In genomic region chr8:69888902-69889301, GRCm38 (mm10) we compare ENCODE assay signal across 9 mouse cellular contexts. TPM values are rescaled to one million over a fixed set of nuclear protein-coding genes. Genes with fewer than 3 reads are reported as not detected.
DNase-seq lines count a peak whose midpoint lies in the region; ATAC-seq and TF ChIP-seq lines count a peak whose summit lies in the region.
"Had no signal": no experiment of that assay in that cellular context is flagged by ENCODE, and none has a peak within 500 bp of the region (broad histone marks: within the 10 kb centered on the region; RNA-seq: fewer than 3 reads in every experiment).

No protein-coding gene starts in this region.

- no peak overlapping the region for H3K9ac ChIP-seq in heart, embryonic 11.5 days (ENCODE audit: low read depth, low read length)
- H3K9ac ChIP-seq in ES-E14 (ENCODE audit: insufficient read depth, low read depth, low read length, poor library complexity, severe bottlenecking) = no peak overlapping the region; the same call in 1 of the 2 replicates
- H3K9ac ChIP-seq in forebrain, postnatal 0 days = no peak overlapping the region
- no peak overlapping the region for H3K9ac ChIP-seq in liver, embryonic 16.5 days (ENCODE audit: low read depth, low read length)

- no peaks in the 10 kb centered on the region for H3K9me3 ChIP-seq in heart, embryonic 11.5 days (replicated peaks; ENCODE audit: control insufficient read depth, low read length)
- no peaks in the 10 kb centered on the region for H3K9me3 ChIP-seq in ES-E14 (ENCODE audit: control insufficient read depth, insufficient read depth, low read depth, low read length)
- no peaks in the 10 kb centered on the region for H3K9me3 ChIP-seq in forebrain, postnatal 0 days (ENCODE audit: low read length)
- no peaks in the 10 kb centered on the region for H3K9me3 ChIP-seq in liver, embryonic 16.5 days (replicated peaks; ENCODE audit: control insufficient read depth, low read length)

- no peak for TF ChIP-seq CTCF in forebrain, postnatal 0 days (IDR thresholded peaks at IDR 0.05; ENCODE audit: low read depth)

- ATAC-seq in heart, embryonic 11.5 days (replicated peaks; ENCODE audit: insufficient number of reproducible peaks, low FRiP score, low TSS enrichment) = no peak
- no peak for ATAC-seq in forebrain, postnatal 0 days
- no peak for ATAC-seq in liver, embryonic 16.5 days (ENCODE audit: low read depth)
- no peak for ATAC-seq in granulocyte monocyte progenitor cell, adult 5-6 weeks (replicated peaks; ENCODE audit: poor library complexity, severe bottlenecking)

- peak overlapping the region; percentile 61 for H3K4me2 ChIP-seq in heart, embryonic 11.5 days
- H3K4me2 ChIP-seq in forebrain, postnatal 0 days (ENCODE audit: low read depth) = peak overlapping the region; percentile 46
- 0 out of 2 replicates have a peak overlapping the region, but pooled peaks have one; percentile 2 for H3K4me2 ChIP-seq in liver, embryonic 16.5 days (ENCODE audit: low read depth, low read length)

- peaks cover 72% of the 10 kb centered on the region for H3K27me3 ChIP-seq in heart, embryonic 11.5 days (ENCODE audit: control insufficient read depth, insufficient read depth, low read length)
- peaks cover 55% of the 10 kb centered on the region for H3K27me3 ChIP-seq in forebrain, postnatal 0 days (ENCODE audit: insufficient read depth, low read length)
- peaks cover 67% of the 10 kb centered on the region for H3K27me3 ChIP-seq in liver, embryonic 16.5 days (ENCODE audit: control insufficient read depth, insufficient read depth, low read depth, low read length)

- H3K36me3 ChIP-seq in heart, embryonic 11.5 days (ENCODE audit: control insufficient read depth, insufficient read depth, low read length) = peaks cover 3% of the 10 kb centered on the region
- H3K36me3 ChIP-seq in ES-E14 (ENCODE audit: control insufficient read depth, insufficient read depth, low read length, poor library complexity, severe bottlenecking) = no peaks in the 10 kb centered on the region
- peaks cover 12% of the 10 kb centered on the region for H3K36me3 ChIP-seq in forebrain, postnatal 0 days (ENCODE audit: insufficient read depth)
- H3K36me3 ChIP-seq in liver, embryonic 16.5 days (ENCODE audit: control insufficient read depth, insufficient read depth) = peaks cover 5% of the 10 kb centered on the region; the same call in 1 of the 2 replicates

- H3K4me3 ChIP-seq in heart, embryonic 11.5 days (ENCODE audit: low read depth, low read length) = peak overlapping the region; percentile 25
- H3K4me3 ChIP-seq in ES-E14 (ENCODE audit: insufficient read depth in 1 of 2, low read depth in 1 of 2, low read length in 2 of 2, poor library complexity in 1 of 2, severe bottlenecking in 1 of 2) = peak overlapping the region; percentile 5 to 57
- peak overlapping the region; percentile 23; the same call in 1 of the 2 replicates for H3K4me3 ChIP-seq in forebrain, postnatal 0 days (ENCODE audit: low read depth, low read length)
- 0 out of 2 replicates have a peak overlapping the region, but pooled peaks have one; percentile 3 for H3K4me3 ChIP-seq in liver, embryonic 16.5 days (ENCODE audit: low read depth, low read length)

- in situ Hi-C loops in ES-E14 (cut with MboI; ENCODE audit: low sequenced_read_pairs in 2 of 2, unreplicated experiment in 2 of 2) = no loop called here

- H3K4me1 ChIP-seq in heart, embryonic 11.5 days (ENCODE audit: control insufficient read depth, insufficient read depth, low read length) = peaks cover 24% of the 10 kb centered on the region
- peaks cover 3 to 16% of the 10 kb centered on the region in 2 experiments; a peak in 1 of 4 replicates for H3K4me1 ChIP-seq in ES-E14 (ENCODE audit: control insufficient read depth in 2 of 2, insufficient read depth in 2 of 2, low read length in 2 of 2, poor library complexity in 1 of 2)
- H3K4me1 ChIP-seq in forebrain, postnatal 0 days (ENCODE audit: insufficient read depth) = no peaks in the 10 kb centered on the region
- peaks cover 11% of the 10 kb centered on the region for H3K4me1 ChIP-seq in liver, embryonic 16.5 days (ENCODE audit: control insufficient read depth, low read depth, low read length)

- DNase-seq in heart, postnatal 10 days = no peak
- no peak for DNase-seq in ES-E14 (ENCODE audit: low read depth, low spot score)
- DNase-seq in forebrain, postnatal 0 days = no peak
- no peak for DNase-seq in left cerebral cortex, postnatal 25 days (ENCODE audit: low spot score in 2 of 2)
- no peak for DNase-seq in left cerebral cortex, adult 18-20 months (ENCODE audit: low spot score in 2 of 2)
- DNase-seq: cerebellum, adult 18-20 months had no signal

- 6% methylated on average over 26 of the region's 32 CpGs for WGBS in heart, embryonic 11.5 days (ENCODE audit: insufficient replicate concordance)
- WGBS in forebrain, postnatal 0 days = 7% methylated on average over 29 of the region's 32 CpGs
- WGBS in liver, embryonic 16.5 days (ENCODE audit: insufficient replicate concordance) = 7% methylated on average over 32 of the region's 32 CpGs

- intact Hi-C loops in heart, postnatal 10 days (cut with DNase I) = no loop called here
- intact Hi-C loops in left cerebral cortex, postnatal 25 days (cut with DNase I) = no loop called here

- no peak overlapping the region for H3K27ac ChIP-seq in heart, embryonic 11.5 days (ENCODE audit: low read depth, low read length)
- H3K27ac ChIP-seq in ES-E14 (ENCODE audit: insufficient read depth, low read depth, low read length, poor library complexity, severe bottlenecking) = no peak overlapping the region
- H3K27ac ChIP-seq in forebrain, postnatal 0 days (ENCODE audit: low read depth, low read length) = no peak overlapping the region
- no peak overlapping the region for H3K27ac ChIP-seq in liver, embryonic 16.5 days (ENCODE audit: low read length)

RNA-seq across cellular contexts. Expression of gene Cilp2, which starts 1.4 kb away (rescaled TPM):
- polyA plus RNA-seq in heart, embryonic 11.5 days (2014; fragmentation: Nextera tagmentation; extraction: Ambion mirVana) = 0.21 and 0.49 TPM in 2 replicates
- total RNA-seq in heart, postnatal 10 days (2021) = 1 to 10 TPM; 1.2 to 1.3 TPM
- total RNA-seq in ES-E14 (2012; rRNA removed) = 7.3 and 10.7 TPM in 2 replicates
- total RNA-seq in forebrain, postnatal 0 days (2014; rRNA removed) = 13.5 and 13.8 TPM in 2 replicates
- 9.5 and 10.1 TPM in 2 replicates for polyA plus RNA-seq in forebrain, postnatal 0 days (2015; fragmentation: Nextera tagmentation; extraction: Ambion mirVana)
- polyA plus RNA-seq in liver, embryonic 16.5 days (2015; fragmentation: Nextera tagmentation; extraction: Ambion mirVana) = not detected in 2 replicates
- total RNA-seq in granulocyte monocyte progenitor cell, adult 5-6 weeks (2014; fragmentation: Nextera tagmentation) = not detected in 2 replicates
- total RNA-seq in granulocyte monocyte progenitor cell, adult 5-6 weeks (2017) = not detected in 2 replicates
- 1 to 10 TPM in 1 of 2 experiments, under 1 TPM in 1; 0.76 to 1.1 TPM for total RNA-seq in left cerebral cortex, postnatal 25 days (2021)
- total RNA-seq in left cerebral cortex, adult 18-20 months (2021) = under 1 TPM; 0.33 to 0.59 TPM

RNA-seq across cellular contexts. Expression of gene Tssk6, which starts 13.1 kb away (rescaled TPM):
- 1.6 and 1.8 TPM in 2 replicates for polyA plus RNA-seq in heart, embryonic 11.5 days (2014; fragmentation: Nextera tagmentation; extraction: Ambion mirVana)
- under 1 TPM; 0.25 to 0.31 TPM for total RNA-seq in heart, postnatal 10 days (2021)
- total RNA-seq in ES-E14 (2012; rRNA removed) = 2.5 and 4.0 TPM in 2 replicates
- 0.95 TPM in 1 of 2 replicates, not detected in the other for total RNA-seq in forebrain, postnatal 0 days (2014; rRNA removed)
- 2.9 and 4.1 TPM in 2 replicates for polyA plus RNA-seq in forebrain, postnatal 0 days (2015; fragmentation: Nextera tagmentation; extraction: Ambion mirVana)
- 1.1 and 1.6 TPM in 2 replicates for polyA plus RNA-seq in liver, embryonic 16.5 days (2015; fragmentation: Nextera tagmentation; extraction: Ambion mirVana)
- 0.73 TPM in 1 of 2 replicates, not detected in the other for total RNA-seq in granulocyte monocyte progenitor cell, adult 5-6 weeks (2014; fragmentation: Nextera tagmentation)
- total RNA-seq in granulocyte monocyte progenitor cell, adult 5-6 weeks (2017) = 1.5 and 2.5 TPM in 2 replicates
- under 1 TPM; 0.53 to 0.66 TPM for total RNA-seq in left cerebral cortex, postnatal 25 days (2021)
- not detected for total RNA-seq in left cerebral cortex, adult 18-20 months (2021)

RNA-seq across cellular contexts. Expression of gene Ndufa13, which starts 13.5 kb away (rescaled TPM):
- 270 and 275 TPM in 2 replicates for polyA plus RNA-seq in heart, embryonic 11.5 days (2014; fragmentation: Nextera tagmentation; extraction: Ambion mirVana)
- 100 to 1,000 TPM; 376 to 397 TPM for total RNA-seq in heart, postnatal 10 days (2021)
- total RNA-seq in ES-E14 (2012; rRNA removed) = 146 and 243 TPM in 2 replicates
- total RNA-seq in forebrain, postnatal 0 days (2014; rRNA removed) = 90.7 and 130 TPM in 2 replicates
- 209 and 263 TPM in 2 replicates for polyA plus RNA-seq in forebrain, postnatal 0 days (2015; fragmentation: Nextera tagmentation; extraction: Ambion mirVana)
- polyA plus RNA-seq in liver, embryonic 16.5 days (2015; fragmentation: Nextera tagmentation; extraction: Ambion mirVana) = 103 and 104 TPM in 2 replicates
- 76.7 and 98.5 TPM in 2 replicates for total RNA-seq in granulocyte monocyte progenitor cell, adult 5-6 weeks (2014; fragmentation: Nextera tagmentation)
- 107 and 110 TPM in 2 replicates for total RNA-seq in granulocyte monocyte progenitor cell, adult 5-6 weeks (2017)
- total RNA-seq in left cerebral cortex, postnatal 25 days (2021) = 100 to 1,000 TPM; 153 to 154 TPM
- total RNA-seq in left cerebral cortex, adult 18-20 months (2021) = 100 to 1,000 TPM; 148 to 155 TPM

RNA-seq across cellular contexts. Expression of gene Yjefn3, which starts 13.6 kb away (rescaled TPM):
- polyA plus RNA-seq in heart, embryonic 11.5 days (2014; fragmentation: Nextera tagmentation; extraction: Ambion mirVana) = 5.5 and 7.0 TPM in 2 replicates
- 10 to 100 TPM in 1 of 2 experiments, 1 to 10 TPM in 1; 9.1 to 10.1 TPM for total RNA-seq in heart, postnatal 10 days (2021)
- 7.0 and 8.5 TPM in 2 replicates for total RNA-seq in ES-E14 (2012; rRNA removed)
- 8.9 and 15.0 TPM in 2 replicates for total RNA-seq in forebrain, postnatal 0 days (2014; rRNA removed)
- polyA plus RNA-seq in forebrain, postnatal 0 days (2015; fragmentation: Nextera tagmentation; extraction: Ambion mirVana) = 15.3 and 16.5 TPM in 2 replicates
- 0.63 and 0.77 TPM in 2 replicates for polyA plus RNA-seq in liver, embryonic 16.5 days (2015; fragmentation: Nextera tagmentation; extraction: Ambion mirVana)
- total RNA-seq in granulocyte monocyte progenitor cell, adult 5-6 weeks (2014; fragmentation: Nextera tagmentation) = 2.7 TPM in 1 of 2 replicates, not detected in the other
- not detected in 2 replicates for total RNA-seq in granulocyte monocyte progenitor cell, adult 5-6 weeks (2017)
- total RNA-seq in left cerebral cortex, postnatal 25 days (2021) = 10 to 100 TPM; 21.6 to 23.7 TPM
- 10 to 100 TPM; 28.3 to 30.7 TPM for total RNA-seq in left cerebral cortex, adult 18-20 months (2021)

RNA-seq across cellular contexts. Expression of gene Pbx4, which starts 56.6 kb away (rescaled TPM):
- 4.0 and 6.0 TPM in 2 replicates for polyA plus RNA-seq in heart, embryonic 11.5 days (2014; fragmentation: Nextera tagmentation; extraction: Ambion mirVana)
- 1 to 10 TPM in 1 of 2 experiments, under 1 TPM in 1; 0.65 to 1.2 TPM for total RNA-seq in heart, postnatal 10 days (2021)
- total RNA-seq in ES-E14 (2012; rRNA removed) = 5.2 and 6.1 TPM in 2 replicates
- total RNA-seq in forebrain, postnatal 0 days (2014; rRNA removed) = 23.3 and 38.8 TPM in 2 replicates
- 90.8 and 92.8 TPM in 2 replicates for polyA plus RNA-seq in forebrain, postnatal 0 days (2015; fragmentation: Nextera tagmentation; extraction: Ambion mirVana)
- 1.8 and 2.0 TPM in 2 replicates for polyA plus RNA-seq in liver, embryonic 16.5 days (2015; fragmentation: Nextera tagmentation; extraction: Ambion mirVana)
- 7.0 and 25.1 TPM in 2 replicates for total RNA-seq in granulocyte monocyte progenitor cell, adult 5-6 weeks (2014; fragmentation: Nextera tagmentation)
- total RNA-seq in granulocyte monocyte progenitor cell, adult 5-6 weeks (2017) = 5.6 and 9.3 TPM in 2 replicates
- total RNA-seq in left cerebral cortex, postnatal 25 days (2021) = 10 to 100 TPM; 16.9 to 17.4 TPM
- total RNA-seq in left cerebral cortex, adult 18-20 months (2021) = 10 to 100 TPM; 14.1 to 17.8 TPM

Comparison
In these comparisons a context has a peak if more than half of its experiments do, and no peak if none do; other contexts are left out.
1. H3K4me2 ChIP-seq: peak in every context shown above with its lines; median percentile 61 in heart, embryonic 11.5 days; 46 in forebrain, postnatal 0 days; 2 in liver, embryonic 16.5 days.